Mouse (Mus musculus): ENCODE results near the gene Alg5. TPM values are rescaled to one million over a fixed set of nuclear protein-coding genes. Genes with fewer than 3 reads are reported as not detected.
"Not testable (repeated sequence)": the region's sequence is repeated elsewhere in the genome, so short reads cannot be mapped to it uniquely, and the experiment has no call there.

Gene Alg5
- 10 to 100 TPM; 76.6 to 88.1 TPM for polyA plus RNA-seq (2017; shearing (Covaris generic))

GRCm38 (mm10) chr3:54735247-54736046, at the start of gene Alg5, which contains the start of gene Exosc8:
TSS of gene Alg5 (plus strand) at chr3:54735539.
TSS of gene Exosc8 (minus strand) at chr3:54735393.
- ATAC-seq = peak; percentile 70

- ATAC-seq = no peak
Observed at GRCm38 (mm10) chr3:54687245-54687644, 48.1 kb upstream of the Alg5 start.

GRCm38 (mm10) chr3:54689091-54689490, 46.2 kb upstream of the Alg5 start:
- no peak for ATAC-seq

- ATAC-seq = peak; percentile 97
Observed at GRCm38 (mm10) chr3:54692202-54693055, 42.9 kb upstream of the Alg5 start, which contains the start of gene Supt20. TSS of gene Supt20 (plus strand) at chr3:54692807.

- ATAC-seq = peak; percentile 12
Observed at GRCm38 (mm10) chr3:54693056-54693415, 42.3 kb upstream of the Alg5 start.

- no peak for ATAC-seq
Observed at GRCm38 (mm10) chr3:54699759-54700301, 35.5 kb upstream of the Alg5 start.

GRCm38 (mm10) chr3:54704106-54704505, 31.2 kb upstream of the Alg5 start:
- not testable (repeated sequence) for ATAC-seq

GRCm38 (mm10) chr3:54708972-54709371, 26.4 kb upstream of the Alg5 start:
- ATAC-seq = peak; percentile 91

GRCm38 (mm10) chr3:54714253-54714652, 21.1 kb upstream of the Alg5 start, which contains the start of gene Gm21958:
TSS of gene Gm21958 (minus strand) at chr3:54714353.
- ATAC-seq = no peak

- no peak for ATAC-seq
Observed at GRCm38 (mm10) chr3:54715461-54715860, 19.9 kb upstream of the Alg5 start.

GRCm38 (mm10) chr3:54717348-54717747, 18.0 kb upstream of the Alg5 start:
- ATAC-seq = no peak

- ATAC-seq = no peak
Observed at GRCm38 (mm10) chr3:54718947-54719346, 16.4 kb upstream of the Alg5 start.

- peak; percentile 93 for ATAC-seq
Observed at GRCm38 (mm10) chr3:54723741-54724500, 11.4 kb upstream of the Alg5 start.

GRCm38 (mm10) chr3:54725344-54725743, 10.0 kb upstream of the Alg5 start:
- ATAC-seq = no peak

GRCm38 (mm10) chr3:54727588-54727987, 7.8 kb upstream of the Alg5 start:
- ATAC-seq = no peak

GRCm38 (mm10) chr3:54728100-54728499, 7.2 kb upstream of the Alg5 start:
- ATAC-seq = no peak

- ATAC-seq = no peak
Observed at GRCm38 (mm10) chr3:54731626-54732150, 3.7 kb upstream of the Alg5 start.

- ATAC-seq = no peak
Observed at GRCm38 (mm10) chr3:54732371-54732770, 3.0 kb upstream of the Alg5 start.

- ATAC-seq = peak; percentile 71
Observed at GRCm38 (mm10) chr3:54734411-54735246, 710 bp upstream of the Alg5 start.

GRCm38 (mm10) chr3:54736101-54736927, 975 bp downstream of the Alg5 start:
- no peak for ATAC-seq

Data from activated CD4-positive, CD25-positive, alpha-beta regulatory T cell, adult 4 months (primary cell).